Mouse (Mus musculus) layer of hippocampus, postnatal 10 days (tissue): Measurements from ENCODE around the gene C1galt1. TPM values are rescaled to one million over a fixed set of nuclear protein-coding genes. Genes with fewer than 3 reads are reported as not detected.

Experiments used
- DNase-seq, 2 experiments: peaks; one replicate each; pipeline ENCODE4 v3.0.0; 2021; ENCODE audit warnings: low spot score in 2 of 2
- total RNA-seq, 2 experiments: library from RNA; stranded (reverse); gene quantifications; 2 replicates each; pipeline ENCODE4 v1.2.3; 2021

Gene C1galt1
- total RNA-seq, 2 experiments from 2014 or later = 12.8 to 13.2 TPM

DNA sequence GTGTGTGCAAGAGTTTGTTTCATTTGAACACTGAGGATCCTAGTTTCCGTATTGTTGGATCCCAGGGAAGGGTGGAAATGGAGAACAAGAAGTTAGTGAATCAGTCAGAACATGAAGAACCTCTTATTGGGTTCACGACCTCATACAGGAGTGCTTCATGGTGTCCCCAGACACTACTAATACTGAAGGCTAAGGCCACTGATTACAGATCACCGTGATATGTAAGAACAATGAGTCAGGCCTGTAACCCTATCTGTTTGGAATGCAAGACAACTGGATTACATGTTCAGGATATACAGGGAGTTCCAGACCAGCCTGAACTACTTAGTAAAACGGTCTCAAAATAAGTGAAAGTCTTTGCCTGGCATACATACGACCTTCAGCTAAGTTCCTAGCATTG, 13.9 kb downstream of the C1galt1 start:
- DNase-seq = no peak

DNA sequence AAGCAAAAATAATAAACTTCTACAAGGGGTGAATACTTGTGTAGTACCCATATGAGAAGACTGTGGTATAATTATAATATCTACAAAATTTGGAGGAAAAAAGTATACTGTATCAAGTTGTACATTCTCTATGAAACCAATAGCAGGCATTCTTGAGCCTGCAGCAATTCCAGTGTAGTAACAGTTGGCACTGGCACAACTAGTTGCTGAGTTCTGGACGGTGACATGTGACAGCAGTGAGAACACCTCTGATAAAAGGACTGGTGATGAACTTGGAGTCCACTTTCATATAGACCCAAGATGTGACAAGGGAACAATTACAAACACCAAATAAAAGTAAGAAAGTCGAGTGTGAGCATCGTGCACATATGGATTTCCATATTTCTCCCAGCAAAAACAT, 14.5 kb downstream of the C1galt1 start:
- DNase-seq = no peak

DNA sequence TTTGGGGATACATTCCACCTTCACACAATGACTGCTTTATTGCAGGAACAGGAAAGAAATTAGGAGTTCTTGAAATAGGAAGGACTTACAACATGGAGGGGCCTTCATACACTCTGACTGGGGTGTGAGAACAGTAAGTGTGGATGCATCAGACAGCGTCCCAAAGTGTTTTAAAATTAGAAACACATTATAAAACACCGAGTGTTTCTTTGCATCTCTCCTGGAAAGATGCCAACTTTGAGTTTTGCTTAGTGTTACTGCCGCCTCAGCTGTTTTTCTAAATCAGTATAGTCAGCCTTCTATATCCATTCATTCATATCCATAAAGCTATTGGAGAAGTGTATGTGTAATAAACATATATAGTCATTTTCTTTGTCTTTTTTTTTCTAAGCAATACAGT, 16.4 kb downstream of the C1galt1 start:
- no peak for DNase-seq

- no peak for DNase-seq
These were observed 18.7 kb downstream of the C1galt1 start for GRCm38 (mm10) chr6:7863354-7863753.

DNA sequence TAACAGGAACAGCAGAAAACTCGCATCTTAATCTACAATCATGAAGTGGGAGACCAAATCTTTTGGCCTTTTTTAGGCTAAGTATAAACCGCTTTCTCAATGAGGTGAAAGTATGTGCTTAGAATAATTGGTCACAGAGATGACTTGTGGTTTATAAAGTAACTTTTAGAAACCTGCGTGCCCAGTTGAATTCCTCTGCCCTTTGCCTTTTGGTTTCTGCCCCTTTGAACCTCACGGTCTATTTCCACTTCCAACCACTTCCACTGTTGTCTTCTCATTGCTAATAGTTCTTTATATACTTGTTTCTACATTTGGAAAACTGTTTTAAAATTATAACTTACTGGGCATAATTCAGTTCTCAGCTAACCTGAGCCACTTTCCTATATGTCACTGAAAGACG, 32.2 kb downstream of the C1galt1 start:
- DNase-seq = no peak

- no peak for DNase-seq
These were observed 37.0 kb downstream of the C1galt1 start for GRCm38 (mm10) chr6:7881595-7882128.

- no peak for DNase-seq
These were observed 37.9 kb downstream of the C1galt1 start for GRCm38 (mm10) chr6:7882520-7882919.

DNA sequence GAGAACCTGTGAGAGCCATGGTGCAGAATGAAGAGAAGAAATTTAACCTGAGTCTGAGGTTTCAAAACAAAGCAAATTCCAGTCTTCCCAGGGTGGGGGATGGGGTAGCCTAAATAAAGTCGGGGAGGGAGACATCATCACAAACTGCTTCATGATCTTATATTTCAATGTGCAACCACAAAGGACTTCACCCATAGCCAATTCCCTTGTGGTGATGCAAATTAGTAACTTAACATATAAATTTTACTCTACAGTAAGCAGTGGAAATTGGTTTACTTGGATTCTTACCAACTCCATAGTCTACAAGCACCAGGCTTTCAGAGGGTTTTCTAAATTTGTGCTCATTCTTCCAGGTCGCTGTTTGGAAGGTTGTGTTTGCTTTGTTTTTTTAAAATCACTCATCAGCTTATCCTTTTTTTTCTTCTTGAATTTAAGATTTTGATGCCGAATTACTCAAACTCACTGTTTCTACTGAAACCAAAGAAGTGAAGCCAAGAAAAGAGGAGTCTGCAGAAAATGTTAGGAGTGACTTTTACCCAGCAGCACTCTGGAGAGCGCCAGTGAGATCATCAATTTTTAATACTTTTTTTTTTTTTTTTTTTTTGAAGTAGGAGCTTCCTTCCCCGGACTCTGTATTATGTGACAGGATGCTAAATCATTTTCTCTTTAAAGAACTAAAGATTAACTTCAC, 41.5 kb downstream of the C1galt1 start:
- no peak for DNase-seq

DNA sequence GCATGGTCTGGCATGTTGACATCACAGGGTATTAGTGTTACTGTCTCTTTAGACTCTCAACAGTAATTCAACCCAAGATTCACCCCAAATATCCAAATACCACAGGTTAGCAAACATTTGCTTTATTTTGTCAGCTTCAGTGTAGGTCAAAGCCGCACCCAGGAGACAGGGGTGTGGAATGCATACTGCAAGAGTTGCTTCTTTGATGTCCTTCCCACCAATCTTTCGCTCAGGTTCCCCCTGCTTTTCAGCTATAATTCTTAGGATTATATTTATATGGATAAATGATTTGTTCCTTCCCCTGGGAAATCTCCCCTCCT, 42.0 kb downstream of the C1galt1 start:
- DNase-seq = no peak

DNA sequence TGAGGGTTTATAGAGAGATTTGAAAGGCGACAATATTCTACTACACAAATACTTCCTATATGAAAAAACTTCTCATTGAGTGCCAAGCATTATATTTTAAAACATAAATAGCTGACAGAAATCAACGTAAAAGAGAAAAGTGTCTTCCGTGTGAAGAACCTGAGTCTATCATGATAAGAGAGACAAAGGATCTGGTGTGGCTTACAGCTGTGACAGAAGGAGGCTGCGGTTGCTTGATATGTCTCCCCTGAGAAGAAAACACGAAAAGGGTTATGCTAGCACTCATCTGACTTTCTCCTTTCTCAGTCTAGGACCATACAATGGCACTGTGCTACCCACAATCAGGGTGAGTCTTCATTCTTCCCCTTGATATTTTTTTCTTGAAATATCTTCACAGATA, 51.7 kb downstream of the C1galt1 start:
- DNase-seq = no peak

GRCm38 (mm10) chr6:7912015-7912414, 67.4 kb downstream of the C1galt1 start:
- DNase-seq = no peak

Other genes with a start within 250 kb of the C1galt1 start
- 100 to 1,000 TPM; 108 to 109 TPM for gene Asns, start 151.6 kb upstream of the C1galt1 start, total RNA-seq